Mouse (Mus musculus): ENCODE results near the gene Dnajc9. TPM values are rescaled to one million over a fixed set of nuclear protein-coding genes. Genes with fewer than 3 reads are reported as not detected.

The Dnajc9 gene
- polyA plus RNA-seq, 1 experiment from 2014 or later = 183 TPM

GRCm38 (mm10) chr14:20379753-20380430 lies 8.8 kb downstream of the Dnajc9 start:
- no peak for TF ChIP-seq CTCF (IDR thresholded peaks at IDR 0.05; ENCODE audit: low read depth)
- ATAC-seq (ENCODE audit: insufficient read depth) (no peak), DNase-seq (no peak)
- H3K9me3 ChIP-seq (ENCODE audit: low read depth, low read length) = no peaks in the 10 kb centered on the region
- H3K9ac ChIP-seq = no peak overlapping the region
- H3K4me1 ChIP-seq (ENCODE audit: insufficient read depth) = no peaks in the 10 kb centered on the region
- peaks cover 67% of the 10 kb centered on the region for H3K36me3 ChIP-seq (ENCODE audit: insufficient read depth)
- no peak overlapping the region for H3K4me3 ChIP-seq (ENCODE audit: low read depth, low read length)
- WGBS = 86% methylated on average over 9 of the region's 9 CpGs
- no peak overlapping the region for H3K4me2 ChIP-seq
- H3K27ac ChIP-seq (ENCODE audit: low read depth) = no peak overlapping the region
- no peaks in the 10 kb centered on the region for H3K27me3 ChIP-seq (ENCODE audit: insufficient read depth, low read length)

GRCm38 (mm10) chr14:20379087-20379640 lies 9.5 kb downstream of the Dnajc9 start:
- no peak overlapping the region for H3K27ac ChIP-seq (ENCODE audit: low read depth)
- no peak for DNase-seq
- peaks cover 66% of the 10 kb centered on the region for H3K36me3 ChIP-seq (ENCODE audit: insufficient read depth)

GRCm38 (mm10) chr14:20378313-20379061 lies 10.2 kb downstream of the Dnajc9 start:
- Histone ChIP-seq H3K4me1 (ENCODE audit: insufficient read depth) (no peaks in the 10 kb centered on the region), H3K4me3 (ENCODE audit: low read depth, low read length) (no peak overlapping the region), H3K36me3 (ENCODE audit: insufficient read depth) (peaks cover 67% of the 10 kb centered on the region), H3K9ac (no peak overlapping the region), H3K4me2 (no peak overlapping the region), H3K27me3 (ENCODE audit: insufficient read depth, low read length) (no peaks in the 10 kb centered on the region), H3K27ac (ENCODE audit: low read depth) (no peak overlapping the region), H3K9me3 (ENCODE audit: low read depth, low read length) (no peaks in the 10 kb centered on the region)
- TF ChIP-seq CTCF (IDR thresholded peaks at IDR 0.05; ENCODE audit: low read depth) = peak; percentile 57
- WGBS = 33% methylated on average over 13 of the region's 13 CpGs
- DNase-seq = peak; percentile 68
- peak; percentile 60; the same call in 1 of the 2 replicates for ATAC-seq (ENCODE audit: insufficient read depth)

More at GRCm38 (mm10) chr14:20379087-20379640, 9.5 kb downstream of the Dnajc9 start:
- no peak overlapping the region for H3K4me2 ChIP-seq
- 56% methylated on average over 5 of the region's 5 CpGs for WGBS
- H3K4me3 ChIP-seq (ENCODE audit: low read depth, low read length) = no peak overlapping the region
- TF ChIP-seq CTCF (IDR thresholded peaks at IDR 0.05; ENCODE audit: low read depth) = no peak
- no peak for ATAC-seq (ENCODE audit: insufficient read depth)
- no peaks in the 10 kb centered on the region for H3K9me3 ChIP-seq (ENCODE audit: low read depth, low read length)
- H3K9ac ChIP-seq = no peak overlapping the region
- no peaks in the 10 kb centered on the region for H3K27me3 ChIP-seq (ENCODE audit: insufficient read depth, low read length)
- no peaks in the 10 kb centered on the region for H3K4me1 ChIP-seq (ENCODE audit: insufficient read depth)

- peak; percentile 88 for ATAC-seq (ENCODE audit: insufficient read depth)
- Histone ChIP-seq H3K4me3 (ENCODE audit: low read depth, low read length) (no peak overlapping the region), H3K4me1 (ENCODE audit: insufficient read depth) (no peaks in the 10 kb centered on the region), H3K9me3 (ENCODE audit: low read depth, low read length) (no peaks in the 10 kb centered on the region), H3K36me3 (ENCODE audit: insufficient read depth) (peaks cover 63% of the 10 kb centered on the region), H3K4me2 (no peak overlapping the region), H3K27ac (ENCODE audit: low read depth) (no peak overlapping the region), H3K9ac (no peak overlapping the region), H3K27me3 (ENCODE audit: insufficient read depth, low read length) (no peaks in the 10 kb centered on the region)
- 48% methylated on average over 4 of the region's 4 CpGs for WGBS
- peak; percentile 86 for DNase-seq
- no peak for TF ChIP-seq CTCF (IDR thresholded peaks at IDR 0.05; ENCODE audit: low read depth)
Observed at GRCm38 (mm10) chr14:20377112-20377521, 11.6 kb downstream of the Dnajc9 start.

DNA sequence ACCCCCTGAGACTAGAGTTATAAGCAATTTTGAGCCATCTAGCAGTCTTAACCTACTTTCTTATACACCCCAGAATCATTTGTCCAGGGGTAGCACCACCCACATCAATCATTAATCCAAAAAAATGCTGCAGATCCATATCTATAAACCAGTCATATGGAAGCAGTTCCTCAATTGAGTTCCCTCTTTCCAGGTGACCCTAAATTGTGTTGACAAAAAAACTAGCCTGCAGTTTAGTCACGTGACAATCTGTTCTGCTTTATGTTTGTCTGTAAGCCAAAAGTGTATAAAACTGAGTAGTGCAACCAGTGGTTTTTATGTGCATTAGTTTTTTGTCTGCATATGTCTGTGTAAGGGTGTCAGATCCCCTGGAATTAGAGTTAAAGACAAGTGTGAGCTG lies 16.9 kb downstream of the Dnajc9 start:
- no peak overlapping the region for H3K4me3 ChIP-seq (ENCODE audit: low read depth, low read length)
- H3K4me1 ChIP-seq (ENCODE audit: insufficient read depth) = no peaks in the 10 kb centered on the region
- 78% methylated on average over 1 of the region's 1 CpGs for WGBS
- H3K4me2 ChIP-seq = no peak overlapping the region
- H3K36me3 ChIP-seq (ENCODE audit: insufficient read depth) = peaks cover 52% of the 10 kb centered on the region
- no peak for DNase-seq
- H3K27me3 ChIP-seq (ENCODE audit: insufficient read depth, low read length) = no peaks in the 10 kb centered on the region
- H3K27ac ChIP-seq (ENCODE audit: low read depth) = no peak overlapping the region
- TF ChIP-seq CTCF (IDR thresholded peaks at IDR 0.05; ENCODE audit: low read depth) = no peak
- no peak overlapping the region for H3K9ac ChIP-seq
- H3K9me3 ChIP-seq (ENCODE audit: low read depth, low read length) = no peaks in the 10 kb centered on the region
- ATAC-seq (ENCODE audit: insufficient read depth) = no peak

DNA sequence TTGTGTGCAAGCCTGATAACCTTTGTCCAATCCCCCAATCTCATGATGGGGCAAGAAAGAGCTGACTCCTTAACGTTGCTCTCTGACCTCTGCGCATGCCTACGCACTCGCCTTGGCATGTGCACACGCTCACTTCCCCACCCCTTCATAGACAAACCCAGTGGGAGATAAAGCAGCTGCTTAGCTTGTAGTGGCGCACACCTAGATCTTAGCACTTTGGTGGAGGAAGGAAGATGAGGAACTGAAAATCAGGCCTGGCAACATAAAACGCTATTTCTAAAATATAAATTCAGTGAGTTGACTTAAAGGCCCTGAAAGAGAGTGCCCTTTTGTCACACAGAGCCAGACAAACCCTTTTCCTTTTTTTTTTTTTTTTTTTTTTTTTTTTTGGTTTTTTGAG lies 17.9 kb downstream of the Dnajc9 start:
- Histone ChIP-seq H3K27ac (ENCODE audit: low read depth) (no peak overlapping the region), H3K36me3 (ENCODE audit: insufficient read depth) (peaks cover 49% of the 10 kb centered on the region), H3K4me3 (ENCODE audit: low read depth, low read length) (no peak overlapping the region), H3K4me2 (no peak overlapping the region), H3K27me3 (ENCODE audit: insufficient read depth, low read length) (no peaks in the 10 kb centered on the region), H3K4me1 (ENCODE audit: insufficient read depth) (no peaks in the 10 kb centered on the region), H3K9ac (no peak overlapping the region), H3K9me3 (ENCODE audit: low read depth, low read length) (no peaks in the 10 kb centered on the region)
- no peak for DNase-seq
- no peak for TF ChIP-seq CTCF (IDR thresholded peaks at IDR 0.05; ENCODE audit: low read depth)
- 77% methylated on average over 7 of the region's 7 CpGs for WGBS
- ATAC-seq (ENCODE audit: insufficient read depth) = no peak

GRCm38 (mm10) chr14:20368271-20368670 lies 20.4 kb downstream of the Dnajc9 start:
- no peak for TF ChIP-seq CTCF (IDR thresholded peaks at IDR 0.05; ENCODE audit: low read depth)
- H3K9ac ChIP-seq = no peak overlapping the region
- H3K4me2 ChIP-seq = no peak overlapping the region
- no peaks in the 10 kb centered on the region for H3K27me3 ChIP-seq (ENCODE audit: insufficient read depth, low read length)
- H3K4me1 ChIP-seq (ENCODE audit: insufficient read depth) = no peaks in the 10 kb centered on the region
- 92% methylated on average over 3 of the region's 3 CpGs for WGBS
- no peak overlapping the region for H3K27ac ChIP-seq (ENCODE audit: low read depth)
- ATAC-seq (ENCODE audit: insufficient read depth) (no peak), DNase-seq (no peak)
- H3K9me3 ChIP-seq (ENCODE audit: low read depth, low read length) = no peaks in the 10 kb centered on the region
- no peak overlapping the region for H3K4me3 ChIP-seq (ENCODE audit: low read depth, low read length)
- H3K36me3 ChIP-seq (ENCODE audit: insufficient read depth) = peaks cover 49% of the 10 kb centered on the region

Measured in lung, embryonic 14.5 days (tissue).